In genomic region chr1:10942979-10943378, GRCm38 (mm10) we compare ENCODE assay signal across 13 mouse cellular contexts.
DNase-seq lines count a peak whose midpoint lies in the region; ATAC-seq and TF ChIP-seq lines count a peak whose summit lies in the region.
"Had no signal": no experiment of that assay in that cellular context is flagged by ENCODE, and none has a peak within 500 bp of the region (broad histone marks: within the 10 kb centered on the region; RNA-seq: fewer than 3 reads in every experiment).

No protein-coding gene starts in this region.

- H3K4me3 ChIP-seq in lung, embryonic 14.5 days (ENCODE audit: low read depth, low read length): no peak overlapping the region
- H3K4me3 ChIP-seq: heart, embryonic 15.5 days; hindbrain, embryonic 15.5 days; limb, embryonic 13.5 days had no signal

- 27% methylated on average over 4 of the region's 4 CpGs for whole genome bisulfite sequencing in lung, embryonic 14.5 days

- H3K4me1 ChIP-seq in lung, embryonic 14.5 days (ENCODE audit: insufficient read depth): no peaks in the 10 kb centered on the region
- H3K4me1 ChIP-seq: heart, embryonic 15.5 days; hindbrain, embryonic 15.5 days; limb, embryonic 13.5 days had no signal

- H3K9me3 ChIP-seq in lung, embryonic 14.5 days (ENCODE audit: low read depth, low read length): no peaks in the 10 kb centered on the region
- H3K9me3 ChIP-seq: heart, embryonic 15.5 days; hindbrain, embryonic 15.5 days; limb, embryonic 13.5 days had no signal

- no peak overlapping the region for H3K9ac ChIP-seq in lung, embryonic 14.5 days
- H3K9ac ChIP-seq: heart, embryonic 15.5 days; hindbrain, embryonic 15.5 days; limb, embryonic 13.5 days had no signal

- H3K36me3 ChIP-seq in lung, embryonic 14.5 days (ENCODE audit: insufficient read depth): no peaks in the 10 kb centered on the region
- H3K36me3 ChIP-seq: heart, embryonic 15.5 days; hindbrain, embryonic 15.5 days; limb, embryonic 13.5 days had no signal

- H3K4me2 ChIP-seq in lung, embryonic 14.5 days: no peak overlapping the region
- H3K4me2 ChIP-seq: heart, embryonic 15.5 days; hindbrain, embryonic 15.5 days; limb, embryonic 13.5 days had no signal

- H3K27me3 ChIP-seq in lung, embryonic 14.5 days (ENCODE audit: insufficient read depth, low read length): no peaks in the 10 kb centered on the region
- H3K27me3 ChIP-seq: CH12.LX; heart, embryonic 15.5 days; hindbrain, embryonic 15.5 days; limb, embryonic 13.5 days had no signal

- TF ChIP-seq CTCF in lung, embryonic 14.5 days (IDR thresholded peaks at IDR 0.05; ENCODE audit: low read depth): peak; percentile 31; the same call in 1 of the 2 replicates
- TF ChIP-seq CTCF in brain, embryonic 14.5 days (IDR thresholded peaks at IDR 0.05; ENCODE audit: borderline replicate concordance, extremely low read depth, insufficient read depth, insufficient read length): 0 out of 2 replicates have a peak, but pooled peaks have one; percentile 3

- peak; percentile 18 for DNase-seq in heart, adult 8-10 months (ENCODE audit: low spot score)
- DNase-seq in heart, adult 11 months: no peak
- DNase-seq in lung, embryonic 14.5 days: peak; percentile 31
- no peak for DNase-seq in lung, postnatal 25 days (ENCODE audit: low spot score)
- DNase-seq in brain, embryonic 14.5 days (ENCODE audit: low read depth): peak; percentile 31
- DNase-seq in kidney, postnatal 14 days: peak; percentile 8
- DNase-seq in T-cell, adult 2 months (ENCODE audit: low spot score): no peak
- DNase-seq: layer of hippocampus, adult 9-11 months; right cerebral cortex, postnatal 4 days had no signal

- ATAC-seq in lung, embryonic 14.5 days (ENCODE audit: insufficient read depth): no peak

- H3K27ac ChIP-seq in lung, embryonic 14.5 days (ENCODE audit: low read depth): no peak overlapping the region
- H3K27ac ChIP-seq: heart, embryonic 15.5 days; hindbrain, embryonic 15.5 days; limb, embryonic 13.5 days had no signal

- TF ChIP-seq POLR2A in brain, embryonic 14.5 days (IDR thresholded peaks at IDR 0.05; ENCODE audit: borderline replicate concordance, extremely low read depth, insufficient read depth, insufficient read length, poor library complexity, severe bottlenecking): no peak

Comparison
In these comparisons a context has a peak if more than half of its experiments do, and no peak if none do; other contexts are left out.
1. DNase-seq: peak in heart, adult 8-10 months (single experiment), lung, embryonic 14.5 days (single experiment), brain, embryonic 14.5 days (single experiment) and kidney, postnatal 14 days (single experiment); none in heart, adult 11 months (single experiment), lung, postnatal 25 days (single experiment) and T-cell, adult 2 months (single experiment).